Mouse (Mus musculus) regulatory T cell (primary cell): Measurements from ENCODE around the gene Ltbp3.

Source experiments
- in situ Hi-C: fragments of 300-600 bp; cut with MboI, MseI; formaldehyde crosslinking; loops from one replicate; pipeline ENCODE4 v1.15.1; 2025; ENCODE audit warnings: high pct_unique_total_duplicates

Gene Ltbp3

DNA sequence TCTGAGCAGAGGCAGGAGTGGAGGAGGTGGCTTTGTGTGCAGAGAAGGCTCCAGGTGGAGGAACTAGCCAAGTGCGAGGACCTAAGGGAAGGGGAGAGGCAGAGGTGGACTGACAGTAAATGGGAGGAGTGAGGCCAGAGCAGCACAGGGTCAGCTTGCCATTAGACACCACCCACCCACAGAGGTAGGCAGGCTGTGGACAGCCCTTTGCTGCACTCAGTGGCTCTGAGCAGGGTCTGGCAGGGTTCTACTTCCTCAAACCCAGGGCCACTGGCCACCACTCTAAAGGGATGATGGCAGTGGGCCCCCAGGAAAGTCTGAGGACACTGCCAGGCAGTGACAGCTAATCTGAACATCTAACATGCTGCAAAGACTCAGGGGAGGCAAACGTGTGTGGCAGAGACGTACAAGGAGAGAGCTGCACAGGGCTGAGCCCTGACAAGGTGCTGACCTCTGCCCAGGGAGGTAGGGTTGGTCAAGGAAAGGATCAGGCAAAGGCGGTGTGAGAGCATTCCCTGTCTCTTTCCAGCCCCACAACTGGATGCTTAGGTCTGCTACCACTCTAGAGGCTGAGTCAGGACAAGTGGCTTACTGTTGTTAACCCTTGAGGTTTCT lies 16.7 kb upstream of the Ltbp3 start:
- in situ Hi-C loops: no loop called here

DNA sequence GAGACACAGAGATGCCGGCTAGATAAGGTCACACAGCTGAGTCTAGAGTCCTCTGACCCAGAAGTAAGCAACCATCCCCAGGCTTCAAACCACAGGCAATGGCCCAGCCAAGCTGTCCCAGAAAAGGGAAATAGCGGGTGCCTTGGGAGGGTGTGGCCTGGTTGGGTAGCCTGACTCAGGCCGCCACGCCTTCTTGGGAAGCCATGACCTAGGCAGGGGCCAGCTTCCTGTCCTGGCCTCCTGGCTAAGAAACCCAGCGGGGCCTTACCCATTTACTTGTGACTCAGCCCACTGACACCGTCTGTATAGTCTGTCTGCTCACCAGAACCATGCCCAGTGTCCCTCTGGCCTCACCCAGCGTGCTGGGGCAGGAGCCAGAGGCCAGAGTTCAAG lies 16.2 kb upstream of the Ltbp3 start:
- in situ Hi-C loops: no loop called here

DNA sequence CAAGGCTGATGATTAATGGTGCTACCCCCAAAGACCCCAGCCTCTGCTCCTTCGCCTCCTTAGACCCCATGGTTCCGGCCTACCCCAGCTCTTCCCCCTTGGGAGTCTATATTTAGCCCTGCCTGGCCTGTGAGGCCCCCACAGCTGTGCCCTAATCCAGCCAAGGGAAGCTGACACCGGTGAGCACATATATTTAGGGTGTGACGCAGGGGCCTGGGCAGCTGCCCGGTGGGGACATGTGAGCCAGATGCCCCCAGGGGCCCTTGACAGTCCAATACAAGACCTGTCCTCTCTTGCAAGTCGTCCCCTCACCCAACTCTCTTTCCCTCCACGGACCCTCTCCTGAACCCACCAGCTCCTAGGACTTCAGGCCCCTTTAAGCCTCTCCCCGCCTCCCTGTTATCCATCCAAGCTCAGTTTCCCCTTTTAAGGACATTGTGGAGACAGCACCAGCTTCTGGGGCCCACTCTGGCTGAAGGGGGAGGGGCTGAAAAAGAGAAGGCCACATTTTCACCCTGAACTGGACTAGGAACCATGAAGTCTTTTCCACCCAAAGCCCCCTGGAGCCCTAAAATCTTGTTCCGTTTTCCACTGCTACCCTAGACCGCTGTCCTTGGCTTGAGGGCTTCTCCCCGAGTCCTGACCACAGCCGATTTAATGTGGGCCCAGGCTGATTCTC lies 15.5 kb upstream of the Ltbp3 start:
- in situ Hi-C loops: no loop called here

DNA sequence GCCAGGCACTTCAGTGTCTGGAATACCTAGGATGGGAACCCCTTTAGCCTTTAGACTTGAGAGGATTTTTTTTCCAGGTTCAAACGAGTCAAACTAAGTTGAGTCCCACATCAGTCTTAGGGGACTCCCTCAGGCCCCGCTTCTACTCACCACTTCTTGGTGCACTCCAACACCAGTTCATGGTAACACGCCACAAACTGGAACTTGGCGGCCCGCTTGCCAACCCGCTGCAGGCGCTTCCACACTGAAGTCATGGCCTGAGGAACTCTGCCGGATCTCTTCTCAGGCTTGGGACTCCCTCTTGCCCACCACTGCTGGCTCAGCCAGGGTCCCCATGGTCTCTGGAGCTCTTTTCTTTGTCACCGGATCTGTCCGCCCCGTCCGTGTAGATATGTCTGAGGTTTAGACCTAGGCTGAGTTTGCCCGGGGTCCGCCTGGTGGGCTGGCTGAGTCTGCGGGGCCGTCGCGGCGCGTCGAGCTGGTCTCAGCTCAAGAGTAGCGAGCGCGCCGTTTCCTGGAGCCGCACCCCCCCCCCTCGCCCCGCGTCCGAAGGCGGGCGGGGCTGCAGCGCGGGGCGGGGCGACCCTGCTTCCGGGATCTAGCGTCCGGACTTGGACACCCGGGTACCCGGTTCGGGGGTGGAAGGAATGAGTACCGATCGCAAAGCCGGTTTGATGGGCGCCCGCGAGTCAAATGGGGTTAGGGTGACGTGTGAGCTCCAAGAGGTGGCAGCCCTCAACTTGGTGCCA lies 14.8 kb upstream of the Ltbp3 start, which contains the start of gene Ehbp1l1:
Ehbp1l1 (minus strand) TSS at position 551 of the 749 bp plus-strand sequence.
- in situ Hi-C loops: no loop called here

DNA sequence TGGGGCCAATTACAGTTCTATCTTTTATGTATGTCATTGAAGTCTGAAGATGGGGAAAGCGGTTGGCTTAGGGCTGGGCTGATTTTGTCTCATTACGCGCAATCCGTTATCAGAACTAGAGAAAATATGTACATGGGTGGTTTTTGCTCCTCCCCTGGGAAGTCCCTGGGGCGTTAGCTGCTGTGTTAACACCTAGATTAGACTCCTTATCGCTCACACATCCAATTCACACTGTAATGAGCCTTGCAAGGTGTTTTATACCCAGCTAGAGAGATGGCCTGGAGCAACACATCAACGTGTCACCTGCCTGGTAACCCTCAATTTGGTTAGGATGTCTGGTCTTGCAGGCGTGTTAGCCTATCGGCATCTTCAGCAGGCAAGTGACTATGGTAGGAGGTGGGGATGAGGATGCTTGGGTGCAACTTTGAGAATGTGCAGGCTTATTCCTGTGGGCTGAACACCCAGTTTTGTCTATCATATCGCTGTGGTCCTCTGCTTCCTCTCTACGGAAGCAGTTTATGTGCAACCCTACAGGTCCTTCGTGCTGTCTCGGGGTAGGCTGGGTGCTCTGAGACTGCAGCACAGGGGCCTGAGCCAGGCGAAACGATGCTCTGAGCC lies 13.6 kb upstream of the Ltbp3 start:
- in situ Hi-C loops: no loop called here

DNA sequence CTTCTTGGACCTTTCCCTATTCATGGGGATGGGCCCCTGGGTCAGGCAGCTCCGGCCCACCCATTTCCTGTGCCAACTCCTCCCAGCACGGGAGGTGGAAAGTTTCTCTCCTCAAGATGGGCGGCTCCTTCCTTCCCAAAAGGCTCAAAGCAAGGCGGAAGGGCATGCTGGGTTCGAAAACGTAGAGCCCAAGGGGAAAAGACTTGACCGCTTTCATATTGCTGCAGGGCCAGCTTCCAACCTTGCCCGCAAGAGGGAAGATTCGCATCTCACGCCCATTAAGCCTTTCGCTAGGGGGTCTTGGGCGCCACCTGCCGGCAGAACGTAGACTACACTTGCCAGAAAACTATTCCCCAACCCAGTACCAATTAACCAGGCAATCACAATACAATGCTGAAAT lies 13.0 kb upstream of the Ltbp3 start:
- in situ Hi-C loops: no loop called here

DNA sequence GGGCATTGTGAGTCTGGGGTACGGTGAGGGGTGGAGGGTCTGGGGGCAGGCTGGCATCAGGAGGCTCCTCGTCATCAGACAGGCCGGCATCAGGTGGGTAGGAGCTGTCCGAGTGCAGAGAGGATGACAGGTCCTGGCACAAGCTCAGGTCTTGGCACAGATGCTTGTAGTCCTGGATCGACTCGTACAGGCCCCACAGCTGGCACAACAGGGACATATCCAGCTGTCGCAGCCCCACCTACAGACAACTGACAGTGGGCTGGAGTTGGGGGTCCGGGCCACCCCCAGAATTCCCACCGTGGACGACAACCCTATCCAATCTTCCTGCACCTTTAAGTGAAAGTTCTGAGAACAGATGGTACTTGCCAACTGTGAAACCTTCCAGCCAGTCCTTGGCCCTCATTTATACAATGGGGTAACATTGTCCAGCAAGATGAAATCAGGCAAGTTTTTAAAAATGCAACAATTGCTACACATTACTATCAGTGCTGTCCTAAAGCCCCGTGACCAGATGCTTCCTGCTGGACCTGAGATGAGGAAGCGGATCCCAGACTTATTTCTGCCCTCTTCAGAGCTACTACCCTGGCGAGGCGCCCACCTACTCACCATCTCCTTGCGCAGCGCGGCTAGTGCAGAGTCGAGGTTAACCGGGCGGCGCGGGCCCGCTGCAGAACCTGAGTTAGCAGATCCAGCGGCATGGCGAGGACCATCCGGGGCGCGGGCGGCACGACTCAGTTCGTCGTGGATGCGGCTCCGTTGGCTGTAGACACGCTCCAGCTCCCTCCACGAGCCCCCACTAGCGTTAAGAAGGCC lies 11.9 kb upstream of the Ltbp3 start:
- in situ Hi-C loops: no loop called here

DNA sequence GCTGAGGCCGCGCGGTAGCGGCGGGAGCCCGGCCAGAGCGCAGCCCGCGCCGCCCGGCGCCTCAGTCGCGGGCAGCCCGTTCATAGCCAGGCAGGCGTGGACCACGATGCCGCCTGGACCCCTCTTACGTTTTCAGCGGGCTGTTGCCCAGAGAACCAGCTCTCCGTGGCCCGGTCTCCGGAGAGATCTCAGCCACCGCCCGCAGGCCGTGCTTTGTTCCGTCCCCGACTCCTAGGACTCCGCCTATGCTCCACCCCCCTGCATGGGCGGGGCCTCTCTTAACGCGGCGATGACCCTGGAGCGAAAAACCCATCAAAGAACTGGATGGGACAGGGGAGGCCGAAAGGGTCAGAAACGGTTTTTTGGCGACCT lies 11.3 kb upstream of the Ltbp3 start, which contains the start of gene Fam89b:
Fam89b (minus strand) TSS at position 210 of the 372 bp plus-strand sequence.
- in situ Hi-C loops: no loop called here

DNA sequence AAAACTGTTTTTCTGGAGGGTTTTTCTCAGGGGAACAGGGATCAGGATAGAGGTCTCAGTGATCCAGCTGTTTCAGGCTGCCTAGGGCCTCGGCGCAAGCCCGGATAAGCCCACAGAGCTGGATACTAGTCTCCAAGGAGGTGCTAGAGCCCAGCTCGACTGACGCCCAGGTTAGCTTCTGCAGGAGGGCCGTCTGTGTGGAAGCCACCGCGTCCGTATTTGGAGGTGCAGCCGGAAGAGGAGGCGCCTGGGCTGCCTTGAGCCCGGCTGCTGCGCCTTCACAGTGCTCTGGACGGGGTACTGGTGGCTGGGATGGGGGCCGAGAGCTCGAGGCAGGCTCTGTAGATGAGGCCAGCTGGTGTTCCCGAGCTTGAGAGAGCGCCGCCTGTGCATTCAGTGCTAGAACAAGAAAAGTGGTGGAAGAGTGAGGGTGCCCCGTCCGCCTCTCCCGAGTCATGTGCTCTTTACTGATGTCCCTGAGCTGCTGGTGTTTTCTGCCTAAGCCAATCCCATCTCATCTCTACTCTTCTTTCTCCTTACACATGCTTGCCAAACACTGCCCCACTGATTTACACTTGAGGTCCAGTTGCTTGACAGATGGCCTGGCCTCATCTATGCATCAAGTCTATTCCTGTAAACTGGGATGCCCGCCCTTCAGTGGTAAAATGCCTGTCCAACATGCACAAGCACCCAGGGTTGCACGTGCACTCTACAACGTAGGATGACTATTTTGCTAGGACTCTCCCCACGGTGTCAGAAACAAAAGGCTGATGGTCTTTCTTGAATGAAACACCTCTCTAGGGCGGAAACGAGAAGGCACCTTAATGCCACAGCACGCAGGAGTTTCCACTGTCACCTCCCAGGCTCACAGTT lies 10.2 kb upstream of the Ltbp3 start:
- in situ Hi-C loops: no loop called here

DNA sequence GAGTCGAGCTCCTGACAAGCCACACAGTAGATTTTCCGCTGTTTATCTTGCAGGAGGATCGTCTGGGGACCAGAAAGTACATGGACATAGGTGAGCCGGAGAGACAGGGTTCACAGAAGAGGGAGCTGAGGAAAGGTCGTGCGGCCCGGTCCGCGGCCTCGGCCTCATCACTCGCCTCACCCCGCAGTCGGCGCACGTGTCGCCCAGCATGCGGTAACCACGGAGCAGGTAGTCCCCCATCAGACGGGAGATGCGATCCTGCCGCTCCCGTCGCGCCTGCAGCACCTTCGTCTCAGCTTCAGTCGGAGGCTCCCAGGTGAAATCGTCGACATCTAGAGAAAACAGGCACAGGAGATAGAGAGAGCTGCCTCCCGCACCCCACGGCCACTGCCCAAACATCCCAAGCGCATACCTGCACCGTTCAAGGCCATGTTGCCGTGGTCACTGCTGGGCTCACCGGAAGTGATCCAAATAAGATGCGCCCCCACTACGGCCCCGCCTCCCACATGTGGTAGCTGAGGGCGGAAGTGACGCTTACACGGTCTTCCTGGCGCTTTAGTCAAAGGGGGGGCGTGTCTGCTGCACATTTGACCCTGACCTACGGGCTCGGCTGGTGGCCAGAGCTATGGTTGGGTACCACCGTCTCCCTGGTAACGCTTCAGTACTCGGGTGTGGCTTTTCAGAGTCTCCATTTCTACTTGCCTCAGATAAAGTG lies 9.3 kb upstream of the Ltbp3 start:
- in situ Hi-C loops: no loop called here

DNA sequence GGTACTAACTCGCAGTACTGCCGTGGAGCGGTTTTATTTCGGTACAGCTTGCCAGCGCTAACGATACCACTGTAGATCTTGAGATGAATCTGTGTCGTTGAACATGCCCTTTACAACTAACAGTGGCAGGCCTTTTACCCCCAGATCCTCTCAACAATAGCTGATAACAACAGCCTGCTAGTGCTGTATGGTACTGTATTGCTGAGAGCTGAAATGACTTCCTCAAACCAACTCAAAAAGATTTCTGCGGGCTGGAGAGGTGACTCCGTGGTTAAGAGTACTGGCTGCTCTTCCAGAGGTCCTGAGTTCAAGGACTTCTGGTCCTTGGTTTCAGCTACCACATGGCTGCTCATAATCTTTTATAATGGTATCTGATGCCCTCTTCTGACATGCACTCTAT lies 6.4 kb upstream of the Ltbp3 start:
- in situ Hi-C loops: no loop called here

DNA sequence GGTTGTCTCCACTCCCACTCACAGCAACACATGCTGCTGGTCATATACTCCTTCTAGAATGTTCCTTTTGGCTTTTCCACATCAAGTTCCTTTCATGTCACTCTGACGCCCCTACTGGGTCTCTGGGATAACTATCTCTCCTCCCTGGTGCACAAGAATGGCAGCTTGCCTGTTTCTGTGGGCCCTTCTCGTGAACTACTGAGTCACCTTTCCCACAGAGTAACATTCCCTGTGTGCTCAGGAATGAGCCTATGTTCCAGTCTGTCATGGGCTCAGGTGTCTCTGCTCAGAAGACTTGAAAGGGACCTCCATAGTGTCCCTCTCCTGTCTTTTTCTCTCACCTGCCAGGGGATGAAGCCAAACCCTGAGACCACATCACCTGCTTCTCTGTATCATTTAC lies 1.3 kb upstream of the Ltbp3 start:
- in situ Hi-C loops: no loop called here

DNA sequence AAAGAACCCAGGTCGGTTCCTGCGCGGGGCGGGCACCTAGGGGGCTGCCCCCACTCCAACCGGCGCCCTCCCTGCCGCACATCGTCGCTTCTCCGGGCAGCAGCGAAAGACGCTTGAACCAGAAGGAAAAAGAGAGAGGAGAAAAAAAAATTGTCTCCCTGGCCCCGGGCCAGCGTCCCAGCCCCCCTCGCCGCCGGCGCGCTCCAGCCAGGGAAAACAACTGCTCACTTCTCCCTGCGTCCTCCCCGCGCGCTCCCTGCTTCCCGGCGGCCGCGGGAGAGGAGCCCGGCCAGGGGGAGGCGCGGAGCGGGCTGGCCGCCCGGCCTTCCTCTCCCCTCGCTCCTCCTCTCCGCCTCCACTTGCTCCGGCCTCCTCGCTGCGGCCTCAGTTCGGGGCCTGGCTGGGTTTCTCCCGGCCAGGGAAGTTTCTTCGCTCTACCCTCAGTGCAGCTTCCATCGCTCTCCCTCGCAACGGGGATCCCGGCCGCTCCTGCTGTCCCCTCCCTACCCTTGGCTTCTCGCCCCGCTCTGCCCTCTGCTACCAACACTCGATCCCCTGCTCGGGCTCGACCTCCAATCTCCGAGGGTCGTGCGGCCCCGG lies 1.0 kb downstream of the Ltbp3 start:
- in situ Hi-C loops: loop anchor here (5.0 kb wide), 1 partner anchor 39 kb away; the partner anchor contains the start of gene Kcnk7

DNA sequence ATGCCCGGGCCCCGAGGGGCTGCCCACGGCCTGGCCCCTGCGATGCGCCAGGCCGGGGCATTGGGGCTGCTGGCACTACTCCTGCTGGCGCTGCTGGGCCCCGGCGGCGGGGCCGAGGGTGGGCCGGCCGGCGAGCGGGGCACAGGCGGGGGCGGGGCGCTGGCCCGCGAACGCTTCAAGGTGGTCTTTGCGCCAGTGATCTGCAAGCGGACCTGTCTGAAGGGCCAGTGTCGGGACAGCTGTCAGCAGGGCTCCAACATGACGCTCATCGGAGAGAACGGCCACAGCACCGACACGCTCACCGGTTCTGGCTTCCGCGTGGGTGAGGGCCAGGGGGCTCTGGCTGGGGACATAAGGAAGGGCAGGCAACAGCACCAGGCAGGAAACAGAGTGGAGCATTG lies 1.5 kb downstream of the Ltbp3 start:
- in situ Hi-C loops: loop anchor here (5.0 kb wide), 1 partner anchor 40 kb away; the partner anchor contains the start of gene Kcnk7

DNA sequence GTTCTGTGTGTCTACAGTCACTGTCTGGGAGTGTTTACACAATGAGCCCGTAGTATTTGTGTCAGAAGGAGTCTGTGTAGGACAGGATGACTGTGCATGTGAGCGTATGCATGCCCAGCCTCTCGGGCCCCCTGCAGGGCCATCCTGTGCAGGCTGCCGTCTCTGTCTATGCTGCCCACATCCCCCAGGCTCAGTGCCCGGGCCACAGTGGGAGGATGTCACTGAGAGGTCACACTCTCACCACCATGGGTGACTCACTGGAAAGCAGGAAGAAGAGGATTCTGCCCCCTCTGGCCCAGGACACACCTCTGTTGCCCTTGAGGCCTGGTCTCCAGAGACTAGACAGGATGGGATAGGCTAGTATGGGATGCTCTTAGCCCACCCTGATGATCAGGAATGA lies 2.9 kb downstream of the Ltbp3 start:
- in situ Hi-C loops: loop anchor here (5.0 kb wide), 1 partner anchor 41 kb away; the partner anchor contains the start of gene Kcnk7

DNA sequence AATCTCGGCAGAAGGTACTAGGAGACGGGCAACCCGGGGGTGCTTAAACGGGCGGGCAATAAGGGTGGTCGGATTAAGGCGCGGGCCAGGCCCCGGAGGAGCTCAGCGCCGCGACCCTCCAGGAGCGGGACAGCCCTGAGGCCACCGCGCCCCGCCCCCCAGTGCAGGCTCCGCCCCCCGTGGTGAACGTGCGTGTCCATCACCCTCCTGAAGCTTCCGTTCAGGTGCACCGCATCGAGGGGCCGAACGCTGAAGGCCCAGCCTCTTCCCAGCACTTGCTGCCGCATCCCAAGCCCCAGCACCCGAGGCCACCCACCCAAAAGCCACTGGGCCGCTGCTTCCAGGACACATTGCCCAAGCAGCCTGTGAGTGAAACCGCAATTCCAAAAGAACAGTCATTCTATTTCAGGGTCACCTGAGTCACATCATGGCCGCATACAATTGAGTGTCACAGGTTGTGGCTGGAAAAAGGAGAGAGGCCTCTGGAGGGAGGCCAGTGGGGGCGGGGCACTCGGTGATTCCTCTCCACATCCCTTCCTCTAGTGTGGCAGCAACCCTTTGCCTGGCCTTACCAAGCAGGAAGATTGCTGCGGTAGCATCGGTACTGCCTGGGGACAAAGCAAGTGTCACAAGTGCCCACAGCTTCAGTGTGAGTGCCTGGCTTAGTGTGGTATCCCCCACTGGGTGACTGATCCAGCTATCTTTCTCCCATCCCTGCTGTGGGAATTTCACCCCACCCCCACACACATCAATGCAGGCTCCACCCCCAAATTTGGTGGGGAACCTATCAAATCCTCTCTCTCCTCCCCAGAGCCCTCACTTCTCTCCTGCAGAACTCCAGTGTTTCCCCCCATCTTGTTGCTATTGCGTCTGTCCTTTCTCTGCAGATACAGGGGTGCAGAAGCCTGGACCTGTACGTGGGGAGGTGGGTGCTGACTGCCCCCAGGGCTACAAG lies 5.3 kb downstream of the Ltbp3 start:
- in situ Hi-C loops: loop anchor here (5.0 kb wide), 1 partner anchor 74 kb away; no protein-coding TSS in a partner anchor

DNA sequence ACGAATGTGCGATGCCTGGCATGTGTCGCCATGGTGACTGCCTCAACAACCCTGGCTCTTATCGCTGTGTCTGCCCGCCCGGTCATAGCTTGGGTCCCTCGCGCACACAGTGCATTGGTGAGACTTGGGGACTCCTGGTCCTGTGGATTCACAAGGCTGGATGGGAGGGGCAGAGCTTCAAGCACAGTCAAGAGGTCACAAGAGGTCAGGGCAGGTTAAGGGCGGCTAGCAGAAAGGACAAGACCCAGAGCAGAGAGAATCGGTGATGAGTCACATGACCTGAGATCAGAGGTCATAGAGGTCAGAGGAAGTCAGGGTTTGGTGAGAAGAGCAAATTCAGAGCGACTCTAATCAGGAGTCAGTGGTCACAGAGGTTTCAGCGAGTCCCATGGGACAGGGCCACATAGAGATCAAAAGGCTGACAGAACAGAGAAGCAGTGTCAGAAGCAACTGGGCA lies 6.2 kb downstream of the Ltbp3 start:
- in situ Hi-C loops: loop anchor here (5.0 kb wide), 1 partner anchor 75 kb away; no protein-coding TSS in a partner anchor

DNA sequence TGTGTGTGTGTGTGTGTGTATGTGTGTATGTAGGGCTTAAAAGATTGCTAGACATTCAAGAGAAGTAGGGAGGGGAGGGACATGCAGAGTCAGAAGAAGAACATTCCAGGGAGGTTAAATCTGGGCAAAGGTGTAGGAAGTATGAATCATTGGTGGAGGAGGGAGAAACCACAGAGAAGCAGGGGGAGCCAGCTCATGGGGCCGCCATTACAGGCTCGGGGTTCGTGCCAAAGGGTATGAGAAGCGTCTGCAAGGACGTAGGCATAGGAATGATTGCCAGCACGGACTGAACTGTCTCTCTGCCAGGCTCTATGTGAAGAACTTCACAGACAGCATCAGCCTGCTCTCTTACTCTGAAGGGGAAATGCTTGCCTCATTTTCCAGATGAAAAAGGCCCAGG lies 8.8 kb downstream of the Ltbp3 start:
- in situ Hi-C loops: loop anchor here (5.0 kb wide), 1 partner anchor 77 kb away; no protein-coding TSS in a partner anchor
